Mouse (Mus musculus) ES-Bruce4 (cell line): Measurements from ENCODE around the gene Lypd4. TPM values are rescaled to one million over a fixed set of nuclear protein-coding genes. Genes with fewer than 3 reads are reported as not detected.

Experiments
- H3K27ac ChIP-seq: 2 replicates; pipeline ENCODE4 v1.5.1; 2012; ENCODE audit warnings: low read length, inconsistent platforms; ENCODE audit not compliant: insufficient read depth
- H3K27me3 ChIP-seq: 2 replicates; pipeline ENCODE4 v1.6.1; 2012; ENCODE audit warnings: mild to moderate bottlenecking, low read length, inconsistent platforms; ENCODE audit not compliant: control insufficient read depth, poor library complexity, insufficient read depth, severe bottlenecking
- H3K36me3 ChIP-seq: 2 replicates; pipeline ENCODE4 v1.6.1; 2012; ENCODE audit warnings: inconsistent platforms, mild to moderate bottlenecking, low read length, moderate library complexity; ENCODE audit not compliant: control insufficient read depth, poor library complexity, insufficient read depth, severe bottlenecking
- H3K4me1 ChIP-seq: one replicate; pipeline ENCODE4 v1.8.1; 2011; ENCODE audit warnings: low read length; ENCODE audit not compliant: control insufficient read depth, insufficient read depth
- H3K4me3 ChIP-seq: 2 replicates; pipeline ENCODE4 v1.5.1; 2011; ENCODE audit warnings: low read depth, mild to moderate bottlenecking, low read length
- H3K9ac ChIP-seq: 2 replicates; pipeline ENCODE4 v1.6.1; 2012; ENCODE audit warnings: low read depth, mild to moderate bottlenecking, inconsistent platforms; ENCODE audit not compliant: poor library complexity, severe bottlenecking
- H3K9me3 ChIP-seq: replicated peaks from 2 replicates; pipeline ENCODE4 v1.6.1; 2012; ENCODE audit warnings: mild to moderate bottlenecking, low read length, inconsistent platforms; ENCODE audit not compliant: control insufficient read depth, poor library complexity, insufficient read depth, severe bottlenecking
- CTCF ChIP-seq: IDR thresholded peaks from one replicate; pipeline ENCODE4 v1.8.1; 2011; ENCODE audit warnings: low read depth, low read length
- EP300 ChIP-seq: IDR thresholded peaks from 2 replicates; pipeline ENCODE4 v1.6.1; 2011; ENCODE audit warnings: low read depth, low read length; ENCODE audit not compliant: insufficient read depth
- POLR2A ChIP-seq: IDR thresholded peaks from one replicate; pipeline ENCODE4 v1.8.1; 2011; ENCODE audit warnings: low read length; ENCODE audit not compliant: insufficient read depth
- polyA plus RNA-seq: library from polyadenylated mRNA; stranded (reverse); fragments of >200 nt; gene quantifications from 2 replicates; pipeline ENCODE4 v1.2.4, GENCODE M21; 2011; ENCODE audit warnings: low read depth; ENCODE audit not compliant: missing spikeins, insufficient read depth, insufficient read length

The Lypd4 gene
- polyA plus RNA-seq, 1 experiment = not detected

DNA sequence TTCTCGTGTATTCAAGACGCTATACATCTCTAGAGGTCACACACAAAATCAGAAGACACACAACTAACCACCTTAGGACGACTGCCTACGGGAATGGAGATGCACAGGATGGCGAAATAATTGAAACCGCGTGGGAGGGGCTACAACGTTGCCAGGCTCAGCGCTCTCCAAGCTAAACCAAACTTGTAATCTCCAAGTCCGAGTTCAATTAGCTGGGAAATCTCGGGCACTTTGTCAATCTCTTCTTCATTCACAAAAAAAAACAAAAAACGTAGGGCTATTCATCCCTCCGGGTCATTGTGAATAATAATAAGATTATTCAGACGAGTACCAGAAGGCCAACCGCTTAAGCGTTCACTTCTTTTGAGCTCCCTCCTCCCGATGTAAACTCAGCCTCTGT is 661 bp downstream of the Lypd4 start:
- H3K4me3 ChIP-seq = no peak overlapping the region
- TF ChIP-seq POLR2A (no peak), CTCF (no peak), EP300 (no peak)
- no peaks in the 10 kb centered on the region for H3K36me3 ChIP-seq
- no peaks in the 10 kb centered on the region for H3K9me3 ChIP-seq
- H3K9ac ChIP-seq = no peak overlapping the region
- no peak overlapping the region for H3K27ac ChIP-seq
- no peaks in the 10 kb centered on the region for H3K4me1 ChIP-seq
- H3K27me3 ChIP-seq = no peaks in the 10 kb centered on the region

DNA sequence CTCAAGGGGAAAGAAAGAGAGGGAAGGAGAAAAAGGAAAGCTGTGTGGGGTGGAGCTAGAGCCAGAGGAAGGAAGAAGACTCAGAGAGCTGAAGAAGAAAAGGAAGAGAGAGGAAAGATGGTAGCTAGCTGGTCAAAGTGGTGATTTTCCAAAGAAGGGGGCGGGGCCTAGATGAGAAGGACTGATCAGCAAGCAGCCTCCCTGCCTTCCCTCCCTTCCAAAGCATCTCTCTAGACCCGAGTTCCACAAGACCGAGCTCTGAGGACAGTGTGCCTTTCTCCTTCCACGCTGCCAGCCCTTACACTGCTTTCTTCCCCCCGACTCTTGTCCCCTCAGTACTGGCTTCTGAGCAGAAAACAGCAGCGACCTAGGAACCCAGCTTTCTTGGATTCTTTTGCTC is 5.6 kb downstream of the Lypd4 start:
- Histone ChIP-seq H3K36me3 (no peaks in the 10 kb centered on the region), H3K4me1 (no peaks in the 10 kb centered on the region), H3K4me3 (no peak overlapping the region), H3K9me3 (no peaks in the 10 kb centered on the region), H3K27me3 (no peaks in the 10 kb centered on the region), H3K27ac (no peak overlapping the region), H3K9ac (no peak overlapping the region)
- TF ChIP-seq EP300 (no peak), CTCF (no peak), POLR2A (no peak)

DNA sequence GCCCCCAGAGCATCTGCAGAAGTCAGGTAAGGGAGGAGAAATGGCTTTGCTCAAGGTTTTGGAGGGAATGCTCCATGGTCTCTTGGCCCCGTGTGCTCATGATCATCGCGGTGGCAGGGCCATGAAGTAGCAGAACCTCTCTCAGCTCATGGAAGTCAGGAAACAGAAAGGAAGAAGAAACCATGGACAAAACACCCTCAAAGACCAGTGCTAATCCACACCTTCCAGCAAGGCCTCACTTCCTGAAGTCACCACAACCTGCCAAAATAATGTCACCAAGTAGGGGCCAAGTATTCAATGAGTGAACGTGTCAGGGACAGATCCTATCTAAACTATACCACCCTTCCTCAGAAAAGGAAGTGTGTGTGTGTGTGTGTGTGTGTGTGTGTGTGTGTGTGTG is 6.9 kb downstream of the Lypd4 start:
- no peaks in the 10 kb centered on the region for H3K36me3 ChIP-seq
- no peak overlapping the region for H3K27ac ChIP-seq
- H3K27me3 ChIP-seq = no peaks in the 10 kb centered on the region
- TF ChIP-seq POLR2A (no peak), CTCF (no peak), EP300 (no peak)
- H3K9ac ChIP-seq = no peak overlapping the region
- H3K4me3 ChIP-seq = no peak overlapping the region
- no peaks in the 10 kb centered on the region for H3K4me1 ChIP-seq
- no peaks in the 10 kb centered on the region for H3K9me3 ChIP-seq

GRCm38 (mm10) chr7:24861913-24862312 is 7.8 kb downstream of the Lypd4 start, which contains the start of gene Gm9844:
TSS of gene Gm9844 (plus strand) at chr7:24862213.
- H3K9me3 ChIP-seq = no peaks in the 10 kb centered on the region
- no peak within 1 kb of the TSS for H3K27ac ChIP-seq
- H3K9ac ChIP-seq = no peak within 1 kb of the TSS
- H3K4me1 ChIP-seq = peaks cover 2% of the 10 kb centered on the region
- H3K4me3 ChIP-seq = no peak within 1 kb of the TSS
- TF ChIP-seq POLR2A = no peak
- no peak for TF ChIP-seq EP300
- TF ChIP-seq CTCF = no peak
- no peaks in the 10 kb centered on the region for H3K27me3 ChIP-seq
- no peaks in the 10 kb centered on the region for H3K36me3 ChIP-seq

DNA sequence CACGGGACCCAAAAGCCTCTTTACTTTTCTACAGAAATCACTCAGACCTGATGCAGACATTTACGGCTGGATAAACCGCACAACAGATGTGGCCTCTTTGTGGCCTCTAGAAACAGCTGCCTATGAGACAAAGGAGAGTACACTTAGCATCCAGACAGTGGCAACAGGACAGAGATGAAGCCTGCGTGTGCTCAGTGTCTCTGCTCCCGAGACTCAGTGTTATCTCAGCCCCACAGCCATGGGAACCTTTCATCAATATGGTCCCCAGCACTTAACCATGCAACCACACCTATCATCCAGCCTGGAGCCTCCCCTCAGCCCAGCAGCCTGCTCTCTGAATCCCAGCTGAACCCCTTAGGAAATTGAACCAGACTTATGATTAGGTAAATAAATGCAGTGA is 10.5 kb downstream of the Lypd4 start:
- Histone ChIP-seq H3K4me1 (peaks cover 3% of the 10 kb centered on the region), H3K9me3 (no peaks in the 10 kb centered on the region), H3K27me3 (no peaks in the 10 kb centered on the region), H3K9ac (no peak overlapping the region), H3K4me3 (no peak overlapping the region), H3K27ac (no peak overlapping the region), H3K36me3 (no peaks in the 10 kb centered on the region)
- TF ChIP-seq POLR2A (no peak), EP300 (no peak)

- no peak overlapping the region for H3K9ac ChIP-seq
- TF ChIP-seq POLR2A = no peak
- no peak for TF ChIP-seq CTCF
- TF ChIP-seq EP300 = no peak
- H3K36me3 ChIP-seq = no peaks in the 10 kb centered on the region
- no peaks in the 10 kb centered on the region for H3K27me3 ChIP-seq
- H3K27ac ChIP-seq = no peak overlapping the region
- H3K4me1 ChIP-seq = peaks cover 4% of the 10 kb centered on the region
- H3K4me3 ChIP-seq = no peak overlapping the region
- no peaks in the 10 kb centered on the region for H3K9me3 ChIP-seq
Observed at GRCm38 (mm10) chr7:24856460-24857120, 13.2 kb downstream of the Lypd4 start.
